Mouse (Mus musculus): ENCODE measurements around the gene Dpyd.

Gene Dpyd

GRCm38 (mm10) chr3:118561554-118562310 lies at the start of gene Dpyd:
Dpyd (plus strand) TSS chr3:118562129.
- no peak for DNase-seq

GRCm38 (mm10) chr3:118537676-118538075 lies 24.3 kb upstream of the Dpyd start:
- DNase-seq: no peak

GRCm38 (mm10) chr3:118541766-118542165 lies 20.2 kb upstream of the Dpyd start:
- DNase-seq: no peak

- no peak for DNase-seq
Observed at GRCm38 (mm10) chr3:118547551-118548210, 14.2 kb upstream of the Dpyd start.

GRCm38 (mm10) chr3:118557605-118558004 lies 4.3 kb upstream of the Dpyd start:
- DNase-seq: no peak

GRCm38 (mm10) chr3:118559936-118560335 lies 2.0 kb upstream of the Dpyd start:
- DNase-seq: no peak

GRCm38 (mm10) chr3:118562311-118562671 lies 362 bp downstream of the Dpyd start:
- DNase-seq: no peak

GRCm38 (mm10) chr3:118566779-118567178 lies 4.8 kb downstream of the Dpyd start:
- DNase-seq: no peak

GRCm38 (mm10) chr3:118570197-118570596 lies 8.3 kb downstream of the Dpyd start:
- no peak for DNase-seq

GRCm38 (mm10) chr3:118590559-118590958 lies 28.6 kb downstream of the Dpyd start:
- DNase-seq: no peak

- no peak for DNase-seq
Observed at GRCm38 (mm10) chr3:118594864-118595263, 32.9 kb downstream of the Dpyd start.

- DNase-seq: no peak
Observed at GRCm38 (mm10) chr3:118595693-118596092, 33.8 kb downstream of the Dpyd start.

- no peak for DNase-seq
Observed at GRCm38 (mm10) chr3:118601689-118602640, 40.0 kb downstream of the Dpyd start.

- DNase-seq: no peak
Observed at GRCm38 (mm10) chr3:118608708-118609107, 46.8 kb downstream of the Dpyd start.

- DNase-seq: no peak
Observed at GRCm38 (mm10) chr3:118626455-118627375, 64.8 kb downstream of the Dpyd start.

- DNase-seq: no peak
Observed at GRCm38 (mm10) chr3:118629737-118630136, 67.8 kb downstream of the Dpyd start.

- no peak for DNase-seq
Observed at GRCm38 (mm10) chr3:118646024-118646570, 84.2 kb downstream of the Dpyd start.

GRCm38 (mm10) chr3:118663987-118664692 lies 102.2 kb downstream of the Dpyd start:
- DNase-seq: no peak

GRCm38 (mm10) chr3:118674121-118674745 lies 112.3 kb downstream of the Dpyd start:
- DNase-seq: no peak

- no peak for DNase-seq
Observed at GRCm38 (mm10) chr3:118675441-118675840, 113.5 kb downstream of the Dpyd start.
